Mouse (Mus musculus): ENCODE results near the gene Epm2aip1.

DNA sequence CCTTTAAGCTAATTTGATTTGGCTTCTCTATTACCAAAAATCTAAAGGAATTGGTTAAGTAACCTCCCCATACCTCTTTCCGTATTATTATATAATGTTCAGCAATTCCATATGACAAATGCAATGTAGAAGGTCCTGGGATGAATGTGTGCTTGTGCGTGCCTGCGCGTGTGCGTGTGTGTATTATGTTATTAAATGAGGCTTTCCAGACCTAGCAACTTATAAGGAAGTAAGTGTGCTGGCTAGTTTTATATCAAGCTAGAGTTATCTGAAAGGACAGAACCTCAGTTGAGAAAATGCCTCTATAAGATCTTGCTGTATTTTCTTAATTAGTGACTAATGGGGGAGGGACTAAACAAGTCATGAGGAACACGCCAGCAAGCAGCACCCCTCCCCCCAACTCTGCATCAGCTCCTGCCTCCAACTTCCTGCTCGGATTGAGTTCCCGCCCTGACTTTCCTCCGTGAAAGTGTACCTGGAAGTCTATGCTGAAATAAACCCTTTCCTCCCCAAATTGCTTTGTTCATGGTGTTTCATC lies 17.6 kb downstream of the Epm2aip1 start:
- TF ChIP-seq ZC3H11A (IDR thresholded peaks at IDR 0.05; ENCODE audit: borderline replicate concordance, low read depth, low read length), result no peak
- TF ChIP-seq ZNF384 (IDR thresholded peaks at IDR 0.05; ENCODE audit: low read depth, low read length), result no peak
- no peak for TF ChIP-seq MAFK (IDR thresholded peaks at IDR 0.05; ENCODE audit: insufficient read depth, low read depth, low read length)

All from ES-E14 (cell line).